Mouse (Mus musculus) heart, embryonic 11.5 days (tissue): ENCODE measurements around the gene S100z. TPM values are rescaled to one million over a fixed set of nuclear protein-coding genes. Genes with fewer than 3 reads are reported as not detected.

Source experiments
- ATAC-seq: fragments of 200-750 bp; cut with Nextera tagmentation; replicated peaks from 2 replicates; pipeline ENCODE4 v1.8.0; 2017; ENCODE audit warnings: moderate library complexity; ENCODE audit not compliant: insufficient number of reproducible peaks, low FRiP score, low TSS enrichment
- H3K27ac ChIP-seq: fragments of 300-500 bp; sonication (generic); 2 replicates; pipeline ENCODE4 v1.5.1; 2014; ENCODE audit warnings: mild to moderate bottlenecking, low read depth, low read length
- H3K27me3 ChIP-seq: fragments of 300-500 bp; sonication (generic); 2 replicates; pipeline ENCODE4 v1.6.1; 2014; ENCODE audit warnings: mild to moderate bottlenecking, low read length, mixed read lengths; ENCODE audit not compliant: control insufficient read depth, insufficient read depth
- H3K36me3 ChIP-seq: fragments of 300-500 bp; sonication (generic); 2 replicates; pipeline ENCODE4 v1.6.1; 2014; ENCODE audit warnings: mild to moderate bottlenecking, low read length, moderate library complexity, mixed read lengths; ENCODE audit not compliant: control insufficient read depth, insufficient read depth
- H3K4me1 ChIP-seq: fragments of 300-500 bp; sonication (generic); 2 replicates; pipeline ENCODE4 v1.6.1; 2014; ENCODE audit warnings: low read length; ENCODE audit not compliant: control insufficient read depth, insufficient read depth
- H3K4me2 ChIP-seq: fragments of 300-500 bp; sonication (generic); 2 replicates; pipeline ENCODE4 v1.6.1; 2014; ENCODE audit warnings: mild to moderate bottlenecking, moderate library complexity
- H3K4me3 ChIP-seq: fragments of 300-500 bp; sonication (generic); 2 replicates; pipeline ENCODE4 v1.5.1; 2014; ENCODE audit warnings: low read depth, low read length
- H3K9ac ChIP-seq: fragments of 300-500 bp; sonication (generic); 2 replicates; pipeline ENCODE4 v1.6.1; 2014; ENCODE audit warnings: mild to moderate bottlenecking, low read depth, low read length, moderate library complexity
- H3K9me3 ChIP-seq: fragments of 300-500 bp; sonication (generic); replicated peaks from 2 replicates; pipeline ENCODE4 v1.6.1; 2016; ENCODE audit warnings: low read length; ENCODE audit not compliant: control insufficient read depth
- WGBS: fragments of 180-500 bp; shearing (Covaris S2); extraction: QIAGEN DNeasy Blood & Tissue Kit; methylation state at CpG from one replicate; pipeline ENCODE4 v1.1.7; 2014; ENCODE audit not compliant: insufficient replicate concordance; 5-methylcytosine and 5-hydroxymethylcytosine counted together
- polyA plus RNA-seq: library from polyadenylated mRNA; unstranded; fragments of >200 nt; fragmentation: Nextera tagmentation; extraction: Ambion mirVana; gene quantifications from 2 replicates; pipeline ENCODE4 v1.2.1, GENCODE M21; 2014

The S100z gene
- polyA plus RNA-seq, 1 experiment from 2014 or later: not detected

DNA sequence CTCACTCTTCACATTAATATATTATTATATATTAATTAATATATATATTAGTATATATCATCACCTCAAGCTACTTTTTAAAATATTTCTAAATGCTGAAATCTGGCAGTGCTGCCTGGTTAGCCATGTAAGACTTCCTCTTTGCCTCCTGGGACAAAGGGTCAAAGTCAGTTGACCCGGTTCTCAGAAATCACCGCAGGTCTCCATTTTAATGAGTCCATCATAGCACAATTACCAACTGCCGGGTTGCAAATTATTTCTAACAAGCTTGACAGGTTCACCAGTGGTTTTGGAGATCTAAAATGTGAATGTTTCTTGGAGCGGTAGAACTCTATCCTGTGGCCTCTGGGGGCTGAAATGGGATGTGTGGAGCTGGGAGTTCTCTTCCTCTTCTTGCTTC, 35.6 kb downstream of the S100z start:
- H3K4me2 ChIP-seq: peak overlapping the region; percentile 81
- H3K27me3 ChIP-seq: peaks cover 37% of the 10 kb centered on the region
- H3K9ac ChIP-seq: no peak overlapping the region
- no peaks in the 10 kb centered on the region for H3K4me1 ChIP-seq
- H3K36me3 ChIP-seq: no peaks in the 10 kb centered on the region
- WGBS: 33% methylated on average over 4 of the region's 4 CpGs
- no peak overlapping the region for H3K27ac ChIP-seq
- H3K4me3 ChIP-seq: no peak overlapping the region; the same call in 1 of the 2 replicates
- H3K9me3 ChIP-seq: no peaks in the 10 kb centered on the region
- no peak for ATAC-seq

DNA sequence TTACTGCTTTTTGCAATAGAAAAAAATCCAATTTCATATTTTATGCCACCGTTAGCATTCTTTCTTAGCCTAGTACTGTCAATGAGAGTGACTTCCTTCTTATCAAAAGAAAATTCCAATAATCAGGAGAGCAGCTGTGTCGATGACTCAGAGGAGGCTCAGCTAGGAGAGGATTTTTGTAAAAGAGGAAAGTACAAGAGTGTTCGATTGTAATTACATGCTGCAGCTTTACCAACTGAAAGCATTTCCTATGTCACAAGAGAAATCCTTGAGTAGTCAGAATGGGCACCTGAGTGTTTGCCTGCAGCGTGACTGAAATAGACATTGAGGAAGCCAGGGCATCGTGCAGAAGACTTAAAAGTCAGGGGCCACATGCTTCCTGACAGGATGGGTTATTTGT, 39.0 kb downstream of the S100z start:
- Histone ChIP-seq H3K27ac (no peak overlapping the region), H3K9ac (no peak overlapping the region), H3K27me3 (peaks cover 23% of the 10 kb centered on the region), H3K4me1 (no peaks in the 10 kb centered on the region), H3K9me3 (no peaks in the 10 kb centered on the region), H3K36me3 (no peaks in the 10 kb centered on the region), H3K4me3 (no peak overlapping the region), H3K4me2 (no peak overlapping the region)
- no peak for ATAC-seq
- 64% methylated on average over 5 of the region's 5 CpGs for WGBS

DNA sequence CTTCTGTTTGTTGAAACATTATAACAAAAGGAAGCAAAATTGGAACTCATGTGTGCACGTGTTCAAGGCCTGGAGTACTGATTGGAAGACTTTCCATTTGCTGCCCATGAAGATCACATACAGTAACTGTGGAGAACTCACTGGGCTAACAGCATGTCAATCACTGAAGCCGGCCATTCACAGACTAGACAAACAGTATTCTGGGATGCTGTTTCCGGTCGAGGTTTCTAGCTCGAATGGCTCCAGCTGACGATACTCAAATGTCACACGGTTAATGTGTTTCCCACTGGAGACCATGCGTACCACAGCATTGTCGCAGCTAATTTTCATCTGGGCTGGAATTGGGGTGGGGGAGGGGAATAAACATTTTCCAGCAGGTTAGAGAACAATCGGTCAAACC, 46.8 kb downstream of the S100z start:
- H3K9me3 ChIP-seq: no peaks in the 10 kb centered on the region
- no peak for ATAC-seq

DNA sequence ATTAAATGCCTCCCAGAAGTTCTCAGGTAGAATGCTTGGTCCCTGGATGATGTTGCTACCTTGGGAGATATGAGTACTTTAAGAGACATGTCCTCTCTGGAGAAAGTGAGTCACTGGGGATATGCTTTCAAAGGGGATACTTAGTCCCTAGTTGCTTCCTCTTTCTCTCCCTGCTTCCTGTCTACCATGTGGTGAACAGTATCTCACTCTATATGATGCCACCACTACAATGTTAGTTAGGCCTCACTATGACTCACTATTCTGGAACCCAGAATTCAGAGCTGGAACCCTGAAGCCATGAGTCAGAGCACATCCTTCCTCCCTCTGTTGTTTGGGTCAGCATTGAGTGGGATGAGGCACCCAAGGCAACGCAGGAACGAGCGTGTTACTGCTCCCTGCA, 51.0 kb downstream of the S100z start:
- Histone ChIP-seq H3K36me3 (no peaks in the 10 kb centered on the region), H3K27me3 (no peaks in the 10 kb centered on the region; the same call in 1 of the 2 replicates), H3K9ac (no peak overlapping the region), H3K4me2 (no peak overlapping the region), H3K27ac (no peak overlapping the region), H3K4me1 (no peaks in the 10 kb centered on the region), H3K4me3 (no peak overlapping the region), H3K9me3 (no peaks in the 10 kb centered on the region)
- ATAC-seq: no peak
- 79% methylated on average over 3 of the region's 3 CpGs for WGBS

More for the DNA sequence above, 46.8 kb downstream of the S100z start:
- no peaks in the 10 kb centered on the region; the same call in 1 of the 2 replicates for H3K27me3 ChIP-seq
- no peak overlapping the region for H3K4me3 ChIP-seq
- H3K9ac ChIP-seq: no peak overlapping the region
- H3K4me2 ChIP-seq: no peak overlapping the region
- no peak overlapping the region for H3K27ac ChIP-seq
- WGBS: 73% methylated on average over 10 of the region's 10 CpGs
- H3K36me3 ChIP-seq: no peaks in the 10 kb centered on the region
- H3K4me1 ChIP-seq: no peaks in the 10 kb centered on the region

Other genes starting within 250 kb of the S100z start
- gene Pde8b, start 228.4 kb downstream of the S100z start, polyA plus RNA-seq: 0.69 and 1.3 TPM in 2 replicates
- gene Zbed3, start 155.1 kb downstream of the S100z start, polyA plus RNA-seq: 56.0 and 57.8 TPM in 2 replicates
- 26.5 and 30.7 TPM in 2 replicates for gene Aggf1, start 103.4 kb downstream of the S100z start, polyA plus RNA-seq
- gene Crhbp, start 33.8 kb downstream of the S100z start, polyA plus RNA-seq: 0.17 TPM in 1 of 2 replicates, not detected in the other
- gene F2rl1, start 46.5 kb upstream of the S100z start, polyA plus RNA-seq: 0.20 TPM in 1 of 2 replicates, not detected in the other
- gene F2r, start 139.8 kb upstream of the S100z start, polyA plus RNA-seq: 171 and 195 TPM in 2 replicates
- 4.0 and 4.1 TPM in 2 replicates for gene F2rl2, start 218.1 kb upstream of the S100z start, polyA plus RNA-seq